Mouse (Mus musculus) testis, adult 2 months (tissue): Measurements from ENCODE around the gene Apba1.

Experiments
- CTCF ChIP-seq: fragments of 200-500 bp; IDR thresholded peaks from 2 replicates; pipeline ENCODE4 v1.5.1; 2012; ENCODE audit warnings: low read depth, mild to moderate bottlenecking, inconsistent platforms, low read length, moderate library complexity; ENCODE audit not compliant: control insufficient read depth, insufficient read depth, insufficient replicate concordance
- POLR2A ChIP-seq: fragments of 200-500 bp; IDR thresholded peaks from 2 replicates; pipeline ENCODE4 v1.6.1; 2012; ENCODE audit warnings: low read depth, mild to moderate bottlenecking, inconsistent platforms, low read length, moderate library complexity; ENCODE audit not compliant: control insufficient read depth

DNA sequence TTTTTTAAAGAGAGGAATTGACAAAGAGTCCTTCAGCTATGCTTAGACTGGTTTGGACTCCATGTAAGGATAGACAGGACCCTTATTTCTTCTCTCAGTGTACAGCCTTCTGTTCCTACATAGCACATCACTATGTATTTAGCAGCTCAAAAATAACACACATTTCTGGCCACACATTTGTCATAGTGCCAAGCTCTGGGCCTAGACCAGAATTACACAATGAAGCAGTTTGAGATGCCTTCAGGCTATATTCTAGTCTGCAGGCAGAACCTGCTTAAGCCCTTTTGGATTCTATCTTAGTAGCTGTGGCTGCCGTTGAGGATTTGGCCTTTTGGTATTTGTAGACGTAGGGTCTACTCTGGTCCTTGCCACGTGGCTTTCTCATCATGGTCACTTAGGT is 35.8 kb downstream of the Apba1 start:
- TF ChIP-seq POLR2A (no peak), CTCF (no peak)
